Mouse (Mus musculus) ES-Bruce4 (cell line): ENCODE measurements around the gene Slc28a1. TPM values are rescaled to one million over a fixed set of nuclear protein-coding genes. Genes with fewer than 3 reads are reported as not detected.

ENCODE experiments used
- H3K27ac ChIP-seq: 2 replicates; pipeline ENCODE4 v1.5.1; 2012; ENCODE audit warnings: low read length, inconsistent platforms; ENCODE audit not compliant: insufficient read depth
- H3K27me3 ChIP-seq: 2 replicates; pipeline ENCODE4 v1.6.1; 2012; ENCODE audit warnings: mild to moderate bottlenecking, low read length, inconsistent platforms; ENCODE audit not compliant: control insufficient read depth, poor library complexity, insufficient read depth, severe bottlenecking
- H3K36me3 ChIP-seq: 2 replicates; pipeline ENCODE4 v1.6.1; 2012; ENCODE audit warnings: inconsistent platforms, mild to moderate bottlenecking, low read length, moderate library complexity; ENCODE audit not compliant: control insufficient read depth, poor library complexity, insufficient read depth, severe bottlenecking
- H3K4me1 ChIP-seq: one replicate; pipeline ENCODE4 v1.8.1; 2011; ENCODE audit warnings: low read length; ENCODE audit not compliant: control insufficient read depth, insufficient read depth
- H3K4me3 ChIP-seq: 2 replicates; pipeline ENCODE4 v1.5.1; 2011; ENCODE audit warnings: low read depth, mild to moderate bottlenecking, low read length
- H3K9ac ChIP-seq: 2 replicates; pipeline ENCODE4 v1.6.1; 2012; ENCODE audit warnings: low read depth, mild to moderate bottlenecking, inconsistent platforms; ENCODE audit not compliant: poor library complexity, severe bottlenecking
- H3K9me3 ChIP-seq: replicated peaks from 2 replicates; pipeline ENCODE4 v1.6.1; 2012; ENCODE audit warnings: mild to moderate bottlenecking, low read length, inconsistent platforms; ENCODE audit not compliant: control insufficient read depth, poor library complexity, insufficient read depth, severe bottlenecking
- CTCF ChIP-seq: IDR thresholded peaks from one replicate; pipeline ENCODE4 v1.8.1; 2011; ENCODE audit warnings: low read depth, low read length
- EP300 ChIP-seq: IDR thresholded peaks from 2 replicates; pipeline ENCODE4 v1.6.1; 2011; ENCODE audit warnings: low read depth, low read length; ENCODE audit not compliant: insufficient read depth
- POLR2A ChIP-seq: IDR thresholded peaks from one replicate; pipeline ENCODE4 v1.8.1; 2011; ENCODE audit warnings: low read length; ENCODE audit not compliant: insufficient read depth
- polyA plus RNA-seq: library from polyadenylated mRNA; stranded (reverse); fragments of >200 nt; gene quantifications from 2 replicates; pipeline ENCODE4 v1.2.4, GENCODE M21; 2011; ENCODE audit warnings: low read depth; ENCODE audit not compliant: missing spikeins, insufficient read depth, insufficient read length

Gene Slc28a1
- polyA plus RNA-seq, 1 experiment: 4.7 TPM

- Histone ChIP-seq H3K4me3 (no peak overlapping the region), H3K36me3 (no peaks in the 10 kb centered on the region), H3K9ac (no peak overlapping the region), H3K27me3 (no peaks in the 10 kb centered on the region), H3K4me1 (peaks cover 3% of the 10 kb centered on the region), H3K9me3 (no peaks in the 10 kb centered on the region), H3K27ac (no peak overlapping the region)
- TF ChIP-seq EP300 (no peak), POLR2A (no peak), CTCF (no peak)
These were observed 9.1 kb upstream of the Slc28a1 start for GRCm38 (mm10) chr7:81105525-81105924.

GRCm38 (mm10) chr7:81108226-81108625, 6.4 kb upstream of the Slc28a1 start:
- no peaks in the 10 kb centered on the region for H3K36me3 ChIP-seq
- H3K4me3 ChIP-seq: no peak overlapping the region
- no peak overlapping the region for H3K27ac ChIP-seq
- H3K9me3 ChIP-seq: no peaks in the 10 kb centered on the region
- no peaks in the 10 kb centered on the region for H3K27me3 ChIP-seq
- no peak overlapping the region for H3K9ac ChIP-seq
- H3K4me1 ChIP-seq: peaks cover 6% of the 10 kb centered on the region
- TF ChIP-seq CTCF (no peak), POLR2A (no peak)

- H3K36me3 ChIP-seq: no peaks in the 10 kb centered on the region
- H3K9me3 ChIP-seq: no peaks in the 10 kb centered on the region
- H3K4me3 ChIP-seq: no peak overlapping the region
- H3K27me3 ChIP-seq: no peaks in the 10 kb centered on the region
- no peak overlapping the region for H3K27ac ChIP-seq
- H3K4me1 ChIP-seq: peaks cover 6% of the 10 kb centered on the region
- no peak overlapping the region for H3K9ac ChIP-seq
- TF ChIP-seq CTCF: no peak
- no peak for TF ChIP-seq POLR2A
- no peak for TF ChIP-seq EP300
These were observed 4.6 kb upstream of the Slc28a1 start for GRCm38 (mm10) chr7:81109717-81110651.

- Histone ChIP-seq H3K9me3 (no peaks in the 10 kb centered on the region), H3K27ac (no peak overlapping the region), H3K4me3 (no peak overlapping the region), H3K27me3 (no peaks in the 10 kb centered on the region), H3K36me3 (no peaks in the 10 kb centered on the region), H3K4me1 (peaks cover 3% of the 10 kb centered on the region), H3K9ac (no peak overlapping the region)
- no peak for TF ChIP-seq CTCF
- no peak for TF ChIP-seq EP300
- TF ChIP-seq POLR2A: no peak
These were observed 3.8 kb upstream of the Slc28a1 start for GRCm38 (mm10) chr7:81110791-81111190.

GRCm38 (mm10) chr7:81111729-81112128, 2.9 kb upstream of the Slc28a1 start:
- Histone ChIP-seq H3K27me3 (no peaks in the 10 kb centered on the region), H3K27ac (no peak overlapping the region), H3K36me3 (no peaks in the 10 kb centered on the region), H3K4me1 (peaks cover 3% of the 10 kb centered on the region), H3K9me3 (no peaks in the 10 kb centered on the region), H3K9ac (no peak overlapping the region), H3K4me3 (no peak overlapping the region)
- TF ChIP-seq POLR2A: no peak
- no peak for TF ChIP-seq CTCF
- no peak for TF ChIP-seq EP300

GRCm38 (mm10) chr7:81112686-81113360, 1.8 kb upstream of the Slc28a1 start:
- no peak overlapping the region for H3K27ac ChIP-seq
- H3K36me3 ChIP-seq: no peaks in the 10 kb centered on the region
- no peak for TF ChIP-seq POLR2A
- no peak for TF ChIP-seq CTCF
- TF ChIP-seq EP300: no peak
- peaks cover 3% of the 10 kb centered on the region for H3K4me1 ChIP-seq
- no peaks in the 10 kb centered on the region for H3K9me3 ChIP-seq
- H3K9ac ChIP-seq: no peak overlapping the region
- no peak overlapping the region for H3K4me3 ChIP-seq
- no peaks in the 10 kb centered on the region for H3K27me3 ChIP-seq
